Mouse (Mus musculus) embryo, embryonic 11 days (tissue): ENCODE measurements at regions not wholly inside any gene's neighbourhood (a gene's known extent, or its start where the extent isn't known, plus 50 kb on each side); places are given as distances from the start of the nearest gene placed in this dataset.

Experiments used
- DNase-seq: peaks from one replicate; pipeline ENCODE4 v3.0.0-alpha.2; 2015

- no peak for DNase-seq
Observed at GRCm38 (mm10) chr13:90292124-90292523, 202.7 kb upstream of the Xrcc4 start.

- DNase-seq: peak; percentile 10
Observed at GRCm38 (mm10) chr13:90280976-90281375, 191.6 kb upstream of the Xrcc4 start.

- DNase-seq: no peak
Observed at GRCm38 (mm10) chr13:90279786-90280382, 190.5 kb upstream of the Xrcc4 start.

GRCm38 (mm10) chr13:90279355-90279754 lies 189.9 kb upstream of the Xrcc4 start:
- DNase-seq: no peak

- no peak for DNase-seq
Observed at GRCm38 (mm10) chr13:90259071-90259742, 169.8 kb upstream of the Xrcc4 start.

GRCm38 (mm10) chr13:90252981-90253380 lies 163.6 kb upstream of the Xrcc4 start:
- DNase-seq: peak; percentile 45

- no peak for DNase-seq
Observed at GRCm38 (mm10) chr13:90245997-90246765, 156.8 kb upstream of the Xrcc4 start.

GRCm38 (mm10) chr13:90238331-90238730 lies 148.9 kb upstream of the Xrcc4 start:
- peak; percentile 50 for DNase-seq

GRCm38 (mm10) chr13:90233986-90234385 lies 144.6 kb upstream of the Xrcc4 start:
- DNase-seq: no peak

- no peak for DNase-seq
Observed at GRCm38 (mm10) chr13:90233561-90233960, 144.2 kb upstream of the Xrcc4 start.

- no peak for DNase-seq
Observed at GRCm38 (mm10) chr13:90229106-90229505, 139.7 kb upstream of the Xrcc4 start.

GRCm38 (mm10) chr13:90226212-90226611 lies 136.8 kb upstream of the Xrcc4 start:
- DNase-seq: no peak

- no peak for DNase-seq
Observed at GRCm38 (mm10) chr13:90212390-90212789, 123.0 kb upstream of the Xrcc4 start.

GRCm38 (mm10) chr13:90207875-90208274 lies 118.5 kb upstream of the Xrcc4 start:
- no peak for DNase-seq
